Mouse (Mus musculus): ENCODE data around the gene A030005K14Rik.

The A030005K14Rik gene

GRCm38 (mm10) chr1:83059278-83059677 is at the start of gene A030005K14Rik:
Gene A030005K14Rik (minus strand): TSS chr1:83059378.
- no peak for DNase-seq (ENCODE audit: low spot score in 2 of 2)

DNA sequence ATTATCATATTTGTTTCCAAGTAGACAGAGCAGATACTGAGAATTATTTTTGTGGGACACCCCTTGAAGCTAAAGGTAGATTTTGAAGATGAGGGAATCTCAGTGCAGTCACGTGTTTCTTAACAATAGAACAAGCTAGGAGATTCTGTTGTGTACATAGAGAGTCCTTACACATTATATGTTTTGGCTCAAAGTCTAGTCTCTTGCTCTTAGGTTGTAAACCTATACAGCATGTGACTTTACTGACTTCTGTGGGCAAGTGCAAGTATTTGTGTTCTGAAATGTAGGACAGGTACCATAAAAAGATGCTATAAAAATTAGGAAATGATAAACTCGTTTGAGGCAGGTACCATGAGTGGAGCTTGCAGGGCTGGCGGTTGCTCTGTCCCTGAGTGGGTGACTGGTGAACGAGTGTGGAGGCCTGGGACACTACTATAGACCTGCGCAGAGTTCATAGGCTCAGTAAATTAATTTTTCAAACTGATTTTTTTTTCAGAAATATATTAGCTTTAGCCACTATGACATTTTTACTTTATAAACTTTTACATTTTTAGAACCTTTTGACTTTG is 48.3 kb upstream of the A030005K14Rik start:
- DNase-seq (ENCODE audit: low spot score in 2 of 2) = no peak

DNA sequence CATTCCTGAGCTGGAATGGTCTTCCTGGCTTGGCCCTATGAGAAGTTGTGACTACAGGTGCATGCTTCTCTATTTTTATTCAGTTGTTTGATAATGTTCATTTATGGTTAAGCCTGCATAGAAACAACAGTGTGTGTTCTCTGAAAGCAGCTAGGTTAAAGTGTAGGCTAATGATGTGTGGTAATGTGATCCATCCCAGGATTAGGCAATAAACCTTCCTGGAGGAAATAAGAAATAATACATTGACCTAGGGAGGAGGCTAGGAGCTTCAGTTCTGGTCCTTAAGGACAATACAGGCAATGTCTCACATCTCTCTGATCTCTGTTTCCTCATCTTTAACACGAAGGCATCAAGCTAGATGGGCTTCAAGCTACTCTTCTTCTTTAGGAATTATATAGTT is 46.3 kb upstream of the A030005K14Rik start:
- no peak for DNase-seq (ENCODE audit: low spot score in 2 of 2)

DNA sequence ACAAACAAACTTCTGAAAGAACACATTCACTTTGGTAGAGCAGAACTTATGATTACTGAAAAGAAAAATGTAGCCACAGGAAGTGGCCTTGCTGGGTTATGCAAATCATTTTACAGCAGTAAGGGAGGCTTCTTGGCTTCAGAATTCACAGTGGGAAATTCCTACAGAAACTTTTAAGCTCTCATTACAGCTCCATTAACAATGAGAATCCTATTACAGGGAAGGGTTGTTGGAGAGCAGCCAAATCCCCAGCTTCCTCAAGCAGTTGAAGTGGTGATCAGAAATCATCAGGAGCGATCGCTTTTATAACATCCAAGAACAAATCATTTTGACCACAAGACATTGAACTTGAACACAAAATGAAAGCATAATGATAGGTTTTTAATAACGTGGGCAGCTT is 42.7 kb upstream of the A030005K14Rik start:
- DNase-seq (ENCODE audit: low spot score in 2 of 2) = no peak

GRCm38 (mm10) chr1:83099580-83100137 is 40.5 kb upstream of the A030005K14Rik start:
- no peak for DNase-seq (ENCODE audit: low spot score in 2 of 2)

GRCm38 (mm10) chr1:83099160-83099559 is 40.0 kb upstream of the A030005K14Rik start:
- DNase-seq (ENCODE audit: low spot score in 2 of 2) = no peak

DNA sequence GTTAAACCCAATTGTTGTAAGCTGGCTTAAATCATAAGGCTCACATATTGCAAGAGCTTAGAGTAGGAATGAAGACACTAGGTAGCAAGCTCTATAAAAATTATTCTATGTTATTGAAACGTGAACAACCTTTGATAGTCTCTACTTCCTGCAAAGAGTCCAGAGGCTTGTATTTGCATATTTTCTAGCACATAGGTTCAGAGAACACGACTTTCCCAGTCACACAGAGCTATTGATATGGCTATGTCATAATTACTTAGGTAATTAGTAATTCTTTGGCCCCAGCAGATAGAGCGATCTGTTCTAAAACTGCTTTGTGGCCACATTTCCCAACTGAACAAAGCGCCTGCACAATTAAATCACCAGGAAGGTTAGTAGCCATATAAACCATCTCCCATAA is 37.8 kb upstream of the A030005K14Rik start:
- no peak for DNase-seq (ENCODE audit: low spot score in 2 of 2)

DNA sequence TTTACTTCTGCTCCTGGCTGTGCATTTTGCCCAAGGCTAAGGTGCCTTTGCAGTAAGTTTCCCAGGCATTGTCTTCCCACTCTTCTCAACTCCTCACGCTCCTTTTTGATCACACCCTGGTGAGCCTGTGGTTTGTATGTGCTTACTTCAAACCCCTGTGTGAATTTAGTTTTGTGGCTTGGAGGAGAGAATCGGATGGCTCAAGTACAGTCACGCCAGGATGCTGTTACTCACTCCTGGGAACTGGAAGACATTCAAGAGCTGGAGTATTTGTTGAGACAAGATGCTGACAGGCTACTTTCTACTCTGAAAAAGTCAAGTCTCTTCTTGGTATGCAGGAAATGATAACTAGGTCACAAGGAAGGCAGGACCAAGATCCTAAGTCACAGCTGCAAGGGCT is 32.1 kb upstream of the A030005K14Rik start:
- no peak for DNase-seq (ENCODE audit: low spot score in 2 of 2)

- no peak for DNase-seq (ENCODE audit: low spot score in 2 of 2)
Observed at GRCm38 (mm10) chr1:83084790-83085189, 25.6 kb upstream of the A030005K14Rik start.

DNA sequence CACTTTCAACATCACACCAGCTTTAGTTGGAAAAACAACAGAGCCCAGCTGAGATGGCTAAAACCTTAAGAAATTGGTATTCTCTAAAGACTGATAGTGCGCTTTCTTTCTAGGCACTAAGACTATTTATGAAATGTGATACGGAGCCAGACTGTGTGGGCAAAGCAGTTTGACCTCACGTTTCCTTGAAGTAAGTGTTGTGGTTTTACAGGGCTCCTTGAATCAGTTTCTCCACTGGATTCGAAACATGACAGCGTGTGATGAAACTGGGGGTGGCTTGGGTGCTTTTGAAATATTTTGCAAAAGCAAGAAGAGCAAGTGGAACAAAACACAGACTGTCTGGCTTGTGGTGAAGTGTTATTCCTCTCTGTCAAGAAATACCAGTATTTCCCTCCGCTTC is 17.8 kb upstream of the A030005K14Rik start:
- no peak for DNase-seq (ENCODE audit: low spot score in 2 of 2)

DNA sequence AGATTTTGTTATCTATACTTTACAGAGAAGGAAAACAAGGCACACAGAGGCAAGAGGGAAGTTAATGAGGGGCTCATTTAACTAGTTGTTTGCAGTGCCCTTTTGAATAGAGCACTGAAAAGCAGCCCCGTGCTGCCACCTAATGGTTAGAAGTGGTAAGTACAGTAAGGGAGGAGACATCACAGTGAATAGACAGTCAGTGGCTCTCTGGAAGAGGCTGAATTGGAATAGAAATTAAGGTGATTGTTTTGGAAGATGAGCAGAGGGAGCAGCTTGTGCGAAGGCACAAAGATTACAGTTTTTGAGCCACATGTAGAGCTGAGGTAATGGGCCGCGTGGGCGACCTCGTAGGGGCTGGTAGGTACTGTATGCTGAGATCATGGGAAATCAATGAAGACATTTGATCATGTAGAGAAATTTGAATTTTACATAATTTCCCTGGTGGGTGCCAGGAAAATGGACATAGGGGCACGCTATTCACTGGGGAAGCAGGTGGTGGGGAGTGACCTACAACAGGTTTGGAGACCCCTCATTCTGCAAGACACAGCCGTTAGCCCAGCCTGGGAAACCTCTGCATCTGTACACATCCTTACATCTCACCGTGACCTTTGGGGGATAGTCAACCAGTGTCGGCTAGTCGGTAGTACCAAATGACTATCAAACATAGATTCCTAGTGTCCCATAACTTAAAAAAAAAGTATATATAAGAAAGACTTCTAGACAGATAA is 17.2 kb upstream of the A030005K14Rik start:
- DNase-seq (ENCODE audit: low spot score in 2 of 2) = no peak

DNA sequence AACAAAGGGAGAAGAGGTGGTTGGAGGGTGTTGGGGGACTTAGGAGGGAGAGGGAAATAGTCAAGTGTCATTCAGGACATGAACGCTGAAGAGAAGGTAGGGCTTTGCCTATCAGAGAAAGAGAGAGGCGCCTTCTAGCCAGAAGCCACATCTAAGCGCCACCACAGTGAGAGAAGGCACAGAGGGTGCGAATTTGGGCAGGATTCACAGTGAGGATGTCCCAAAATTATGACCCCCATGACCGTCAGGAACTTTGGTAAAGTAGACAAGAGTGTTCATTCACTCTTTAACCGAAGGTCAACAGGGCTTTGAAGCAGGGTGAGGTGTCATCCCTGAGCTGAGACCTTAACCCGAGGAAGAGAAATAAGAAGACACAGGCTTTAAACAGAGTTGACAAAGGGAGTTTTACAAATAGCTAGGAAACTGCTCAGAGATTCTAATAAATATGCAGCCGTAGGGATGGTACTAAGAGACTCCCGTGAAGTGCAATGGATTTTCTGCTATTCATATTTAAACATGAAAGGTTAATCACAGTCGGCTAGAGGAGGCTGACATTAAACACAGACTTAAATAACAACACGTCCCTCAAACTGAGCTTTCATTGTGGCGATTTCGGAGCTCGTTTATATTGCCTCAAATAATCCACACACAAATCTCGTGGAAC is 16.5 kb upstream of the A030005K14Rik start:
- no peak for DNase-seq (ENCODE audit: low spot score in 2 of 2)

GRCm38 (mm10) chr1:83067205-83067604 is 8.0 kb upstream of the A030005K14Rik start:
- no peak for DNase-seq (ENCODE audit: low spot score in 2 of 2)

DNA sequence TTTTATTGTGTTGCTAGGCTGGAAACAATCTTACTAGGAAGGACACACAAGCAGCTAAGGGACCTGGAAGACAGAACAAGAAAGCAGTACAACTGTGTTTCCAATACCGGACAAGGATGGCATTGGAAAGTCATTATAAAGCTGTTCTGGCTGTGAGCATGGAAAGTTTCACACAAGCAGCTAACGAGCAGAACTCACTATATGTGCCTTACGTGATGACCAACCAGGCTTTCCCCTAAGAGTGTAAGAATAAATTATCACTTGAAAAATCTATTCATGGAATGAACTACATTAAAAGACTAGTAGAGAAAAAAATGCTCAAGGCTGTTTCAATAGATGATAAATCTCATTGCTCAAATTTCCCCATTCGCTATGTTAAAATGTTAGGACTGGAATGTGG is 7.4 kb upstream of the A030005K14Rik start:
- no peak for DNase-seq (ENCODE audit: low spot score in 2 of 2)

- DNase-seq (ENCODE audit: low spot score in 2 of 2) = no peak
Observed at GRCm38 (mm10) chr1:83064851-83065250, 5.7 kb upstream of the A030005K14Rik start.

DNA sequence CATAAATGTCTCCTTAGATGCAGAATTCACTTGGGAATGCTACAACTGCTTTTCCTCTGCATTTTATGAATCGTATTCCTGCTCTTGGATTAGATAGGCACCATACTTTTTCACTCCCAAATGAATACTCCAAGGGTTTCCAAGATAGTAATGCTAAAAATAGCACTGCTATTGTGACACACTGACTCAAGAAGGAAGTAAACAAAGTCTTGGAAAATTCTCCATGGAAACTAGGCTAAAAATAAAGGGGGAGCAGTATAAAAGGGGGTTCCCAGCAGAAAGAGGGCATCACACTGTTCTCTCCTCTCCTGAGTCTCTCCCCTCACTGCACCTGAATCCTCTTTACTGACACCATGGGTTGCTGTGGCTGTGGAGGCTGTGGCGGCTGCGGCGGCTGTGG is 1.5 kb upstream of the A030005K14Rik start, which contains the start of gene Krtap28-13:
Gene Krtap28-13, plus strand, starts transcription at position 288 of the 400 bp plus-strand sequence.
- DNase-seq (ENCODE audit: low spot score in 2 of 2) = no peak

DNA sequence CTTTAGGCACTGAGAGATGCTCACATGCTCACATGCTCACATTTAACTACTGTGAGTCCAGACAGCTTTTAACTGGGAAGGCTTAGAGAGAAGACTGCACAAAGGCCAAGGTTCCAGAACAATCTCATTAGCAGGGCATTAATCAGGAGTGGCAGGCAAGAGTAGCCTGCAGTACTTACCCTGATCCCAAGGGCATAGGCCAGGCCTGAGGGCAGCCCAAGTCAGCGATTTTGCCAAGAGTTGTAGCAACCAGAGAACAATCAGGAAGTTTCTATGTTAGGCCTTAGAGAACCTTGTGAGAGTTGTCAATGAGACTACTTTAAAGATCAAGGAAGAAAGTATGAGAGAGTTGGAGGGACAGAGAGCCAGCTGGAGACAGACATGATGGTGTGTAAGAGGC is 697 bp downstream of the A030005K14Rik start:
- no peak for DNase-seq (ENCODE audit: low spot score in 2 of 2)

- DNase-seq (ENCODE audit: low spot score in 2 of 2) = no peak
Observed at GRCm38 (mm10) chr1:83044882-83045427, 14.2 kb downstream of the A030005K14Rik start, which contains the start of gene Gm47969. Gene Gm47969 (plus strand): TSS chr1:83044932.

DNA sequence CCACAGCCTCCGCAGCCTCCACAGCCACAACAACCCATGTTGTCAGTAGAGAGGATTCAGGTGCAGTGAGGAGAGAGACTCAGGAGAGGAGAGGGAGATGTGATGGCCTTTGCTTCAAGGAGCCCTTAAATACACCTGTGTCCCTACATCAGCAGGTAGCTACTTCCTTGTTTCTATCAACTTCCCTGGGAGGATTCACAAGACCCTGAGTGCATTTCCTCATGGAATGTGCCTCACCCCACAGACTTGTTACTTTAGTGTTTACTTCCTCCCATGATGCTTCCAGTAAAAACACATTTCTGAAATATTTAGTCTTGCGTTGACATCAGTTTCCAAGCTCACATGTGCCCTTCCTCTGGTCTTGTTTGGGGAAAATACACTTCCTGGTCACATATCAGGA is 16.8 kb downstream of the A030005K14Rik start, which contains the start of gene Krtap28-10:
Gene Krtap28-10, minus strand, starts transcription at position 101 of the 400 bp plus-strand sequence.
- no peak for DNase-seq (ENCODE audit: low spot score in 2 of 2)

GRCm38 (mm10) chr1:83039080-83039479 is 20.1 kb downstream of the A030005K14Rik start:
- DNase-seq (ENCODE audit: low spot score in 2 of 2) = no peak

DNA sequence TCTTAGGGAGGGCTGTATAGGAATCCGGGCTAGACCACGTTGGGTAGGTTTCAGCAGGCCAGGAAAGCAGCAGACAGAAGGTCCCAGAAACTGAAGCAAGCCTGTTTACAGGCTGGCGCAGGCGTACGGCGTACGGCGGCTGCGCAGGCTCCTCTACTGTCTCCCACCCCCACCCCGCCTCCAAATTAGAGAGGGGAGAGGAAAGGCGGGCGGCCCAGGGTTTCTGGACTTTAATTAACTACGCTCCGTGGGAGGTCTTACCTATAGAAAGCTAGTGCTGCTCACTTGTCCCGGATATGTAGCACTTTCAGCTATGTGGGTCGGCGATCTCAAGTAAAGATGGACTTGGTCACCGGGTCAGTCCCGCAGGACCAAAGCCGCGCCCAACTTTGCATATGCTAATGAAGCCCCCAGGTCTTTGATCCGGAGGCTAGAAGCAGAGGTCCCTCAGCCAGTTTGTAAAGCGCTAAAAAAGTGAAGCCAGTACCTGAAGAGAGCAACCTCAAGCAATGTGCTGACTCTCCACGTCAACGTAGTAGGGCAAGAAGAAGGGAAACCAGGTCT is 21.0 kb downstream of the A030005K14Rik start, which contains the start of gene Slc19a3:
Gene Slc19a3, minus strand, starts transcription at position 340 of the 564 bp plus-strand sequence.
- no peak for DNase-seq (ENCODE audit: low spot score in 2 of 2)
